Mouse (Mus musculus) ovary, postnatal 14 days (tissue): ENCODE data around the gene Slc5a10.

ENCODE experiments used
- DNase-seq: peaks from one replicate; pipeline ENCODE4 v3.0.0; 2022; ENCODE audit warnings: low spot score

Gene Slc5a10

DNA sequence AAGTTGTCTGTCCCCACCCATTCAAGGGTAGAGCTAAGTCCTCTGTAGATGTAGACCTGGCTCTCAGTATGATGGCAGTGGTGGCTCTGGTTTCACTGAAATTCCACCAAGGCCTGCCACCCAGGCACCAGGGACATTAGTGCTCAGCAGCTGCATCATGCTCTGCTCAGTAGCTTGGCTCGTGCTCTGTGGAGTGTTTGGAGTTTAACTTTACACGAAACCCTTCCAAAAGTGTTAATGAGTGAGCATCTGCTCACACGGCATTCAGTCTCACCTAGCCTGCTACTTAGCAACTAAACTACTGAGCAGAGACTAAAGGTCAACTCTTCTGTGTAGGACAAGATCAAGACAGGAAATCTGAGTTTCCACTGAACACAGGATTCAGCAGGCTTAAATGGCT lies at the start of gene Slc5a10:
TSS of gene Slc5a10 (minus strand) at position 191 of the 400 bp plus-strand sequence.
- DNase-seq = no peak

DNA sequence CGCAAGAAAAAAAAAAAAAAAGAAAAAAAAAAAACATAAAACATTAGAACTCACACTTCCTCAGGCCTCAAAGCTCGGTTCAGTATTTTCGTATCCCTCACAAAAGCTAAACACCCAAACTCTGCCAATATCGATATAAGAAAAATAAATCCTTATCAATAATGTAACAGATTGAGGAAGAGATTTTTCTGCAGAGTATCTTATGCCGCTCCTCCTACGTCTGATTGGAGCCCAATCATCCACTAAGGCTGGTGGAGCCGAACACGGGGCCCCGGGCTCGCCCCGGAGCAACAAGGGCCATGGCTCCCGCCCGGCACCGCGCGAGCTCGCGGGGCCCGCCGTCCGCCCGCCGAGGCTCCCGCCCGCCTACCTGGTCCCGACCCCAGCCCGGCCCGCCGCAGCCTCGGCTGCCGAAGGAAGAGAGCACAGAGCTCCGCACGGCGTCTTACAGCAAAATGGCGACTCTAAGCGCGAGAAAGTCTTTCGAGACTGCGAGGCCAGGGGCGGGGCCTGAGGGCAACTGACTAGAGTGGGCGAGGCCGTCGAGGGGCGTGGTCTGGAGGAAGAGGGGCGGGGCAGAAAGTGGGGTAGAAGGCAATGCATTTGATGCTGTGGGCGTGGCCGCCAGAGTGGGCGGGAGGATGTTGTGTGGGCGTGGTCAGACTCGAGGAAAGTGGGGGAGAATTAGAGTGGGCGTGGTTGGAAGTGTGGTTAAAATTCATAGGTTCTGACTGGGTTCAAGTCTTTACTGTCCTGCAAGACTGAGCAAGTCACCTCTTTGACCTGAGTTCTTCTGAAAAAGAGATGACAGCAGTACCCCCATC lies 41.2 kb upstream of the Slc5a10 start, which contains the start of gene Prpsap2:
TSS of gene Prpsap2 (minus strand) at position 505 of the 824 bp plus-strand sequence.
- DNase-seq = peak; percentile 100

DNA sequence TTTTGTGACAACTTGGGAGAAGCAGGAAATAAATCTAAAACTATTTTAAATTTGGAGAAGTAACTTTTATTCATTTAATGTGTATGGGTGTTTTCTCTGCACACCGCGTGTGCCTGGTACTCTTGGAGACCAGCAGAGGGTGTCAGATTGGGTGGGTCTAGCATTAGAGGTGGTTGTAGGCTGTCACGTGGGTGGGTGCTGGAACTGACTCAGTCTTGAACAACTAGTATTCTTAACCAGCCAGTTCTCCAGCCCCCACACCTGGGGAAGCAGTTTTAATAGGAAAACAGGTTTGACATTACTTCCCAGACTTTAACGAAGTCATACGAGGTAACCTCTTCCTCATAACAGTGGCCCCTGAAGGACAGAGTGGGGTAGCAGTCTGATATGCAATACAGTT lies 39.9 kb upstream of the Slc5a10 start:
- no peak for DNase-seq

DNA sequence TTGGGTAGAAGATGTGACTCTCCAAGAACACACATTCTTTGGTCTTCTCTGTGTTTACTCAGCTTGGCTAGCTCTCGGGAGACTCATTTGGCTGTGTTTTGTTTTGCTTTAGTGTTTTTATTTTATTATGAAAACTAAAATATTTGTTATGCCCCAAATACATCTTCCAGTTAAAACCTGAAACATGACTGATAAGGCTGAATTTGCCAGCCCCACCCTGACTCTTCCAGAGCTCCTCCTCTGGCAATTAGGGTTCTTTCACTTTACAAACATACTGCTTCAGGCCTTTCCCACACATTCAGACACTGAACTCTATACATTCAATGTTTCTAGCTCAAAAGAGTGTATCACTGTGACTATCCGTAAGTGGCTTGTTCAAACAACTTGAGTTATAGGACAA lies 36.5 kb upstream of the Slc5a10 start:
- DNase-seq = no peak

DNA sequence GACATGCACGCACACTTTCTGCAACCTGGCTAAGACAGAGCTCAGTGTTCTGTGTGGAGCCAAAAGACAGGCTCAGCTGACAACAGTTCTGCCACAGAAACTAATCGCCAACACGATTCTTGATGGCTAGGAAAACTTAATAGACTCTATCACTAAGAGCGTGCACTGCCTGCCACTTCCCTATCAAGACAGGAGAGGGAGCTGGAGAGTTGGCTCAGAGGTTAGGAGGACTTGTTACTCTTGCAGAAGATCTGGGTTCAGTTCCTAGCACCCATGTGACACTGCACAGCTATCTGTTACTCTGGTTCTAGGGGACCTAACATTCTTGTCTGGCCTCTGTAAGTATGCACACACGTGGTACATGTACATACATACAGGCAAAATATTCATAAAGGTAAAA lies 31.0 kb upstream of the Slc5a10 start:
- DNase-seq = no peak

DNA sequence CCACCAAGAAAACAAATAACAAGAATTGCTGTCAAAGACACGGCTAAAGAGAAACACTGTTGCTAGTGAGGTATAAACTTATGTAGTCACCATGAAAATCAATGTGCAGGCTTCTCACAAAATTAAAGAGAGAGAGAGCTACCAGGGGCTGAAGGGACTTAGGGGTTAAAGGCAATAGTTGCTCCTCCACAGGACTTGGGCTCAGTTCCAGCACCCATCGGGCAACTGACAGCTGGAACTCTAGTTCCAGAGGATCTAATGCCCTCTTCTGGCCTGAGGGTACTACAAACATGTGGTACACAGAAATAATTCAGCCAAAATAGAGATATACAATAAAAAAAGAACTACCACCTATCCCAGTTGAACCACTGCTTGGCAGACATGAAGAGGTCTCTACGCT lies 26.5 kb upstream of the Slc5a10 start:
- no peak for DNase-seq

DNA sequence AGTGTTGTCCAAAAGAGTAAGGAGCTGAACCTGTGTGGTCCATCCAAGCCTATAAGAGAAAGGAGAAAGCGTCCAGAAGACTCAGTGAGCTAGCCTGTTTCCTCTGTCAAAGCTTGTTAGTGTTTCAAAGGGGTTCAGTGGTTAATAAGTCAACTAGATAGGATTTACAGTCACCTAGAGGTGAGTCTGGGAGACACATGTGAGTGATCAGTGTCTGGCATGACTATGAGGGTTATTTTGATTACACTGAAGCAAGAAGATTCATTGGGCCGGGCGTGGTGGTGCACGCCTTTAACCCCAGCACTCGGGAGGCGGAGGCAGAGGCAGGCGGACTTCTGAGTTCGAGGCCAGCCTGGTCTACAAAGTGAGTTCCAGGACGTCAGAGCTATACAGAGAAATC lies 25.2 kb upstream of the Slc5a10 start:
- no peak for DNase-seq

DNA sequence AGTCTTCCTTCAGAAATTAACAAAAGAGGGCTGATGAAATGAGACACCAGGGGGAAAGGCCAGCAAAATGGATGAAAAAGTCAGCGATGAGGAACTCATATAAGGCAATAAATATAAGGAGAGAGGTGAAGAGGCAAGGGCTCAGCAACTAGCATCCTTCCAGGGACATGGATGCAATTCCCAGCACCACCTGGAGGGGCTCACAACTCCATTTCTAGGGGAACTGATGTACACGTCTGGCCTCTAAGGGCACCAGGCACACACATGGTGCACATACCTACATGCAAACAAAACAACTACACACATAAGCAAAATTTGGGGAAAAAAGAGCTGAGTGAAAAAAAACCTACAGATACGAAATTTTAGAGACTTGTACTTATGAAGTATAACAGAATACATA lies 23.8 kb upstream of the Slc5a10 start:
- DNase-seq = no peak

DNA sequence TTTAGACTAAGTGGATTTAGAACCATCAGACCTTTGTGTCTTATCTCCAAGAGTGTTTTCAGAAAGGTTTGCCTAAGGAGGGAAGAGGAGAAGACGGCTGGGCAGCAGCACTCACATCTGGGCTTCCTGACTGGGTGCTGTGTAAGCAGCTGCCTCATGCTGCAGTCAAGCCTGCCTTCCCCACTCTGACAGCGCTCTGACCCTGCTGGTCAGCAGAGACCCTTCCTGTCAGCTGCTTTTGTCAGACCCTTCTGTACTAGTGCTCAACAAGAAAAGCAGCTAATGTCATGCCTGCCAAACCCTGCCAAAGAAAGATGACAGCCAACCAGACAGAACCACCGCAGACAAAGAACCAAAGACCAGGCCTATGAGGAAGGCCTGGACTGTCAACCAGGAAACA lies 23.1 kb upstream of the Slc5a10 start:
- no peak for DNase-seq

DNA sequence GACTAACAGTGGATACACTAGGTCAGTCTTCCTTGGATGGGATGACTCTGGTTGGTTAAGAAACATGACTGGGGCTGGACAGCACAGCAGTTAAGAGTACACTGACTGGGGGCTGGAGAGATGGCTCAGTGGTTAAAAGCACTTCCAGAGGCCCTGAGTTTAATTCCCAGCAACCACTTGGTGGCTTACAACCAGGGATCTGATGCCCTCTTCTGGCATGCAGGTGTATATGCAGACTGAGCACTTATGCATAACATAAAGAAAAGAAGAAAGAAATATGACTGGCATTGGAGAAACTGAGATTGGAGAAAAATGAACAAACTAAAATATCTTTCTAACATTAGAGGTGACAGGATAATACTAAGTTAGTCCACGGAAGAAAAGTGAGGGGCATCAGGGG lies 19.9 kb upstream of the Slc5a10 start:
- DNase-seq = no peak

DNA sequence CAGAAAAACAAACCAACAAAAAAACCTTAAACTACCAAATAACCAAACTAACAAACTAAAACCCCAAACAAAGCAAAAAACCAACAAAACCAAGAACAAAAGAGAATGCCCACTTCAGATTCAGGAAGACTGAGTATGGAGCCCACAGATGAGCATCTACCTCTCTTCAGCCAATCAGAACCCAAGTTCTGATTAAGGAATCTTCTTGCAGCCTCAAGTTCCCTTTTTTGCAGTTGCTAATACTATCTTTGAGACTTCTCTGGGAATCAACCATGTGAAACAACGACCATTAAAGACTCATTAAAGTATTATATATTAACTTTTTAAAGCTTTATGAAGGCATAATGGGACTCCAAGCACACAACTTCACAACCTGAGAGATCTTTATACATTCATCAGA lies 16.7 kb upstream of the Slc5a10 start:
- DNase-seq = no peak

DNA sequence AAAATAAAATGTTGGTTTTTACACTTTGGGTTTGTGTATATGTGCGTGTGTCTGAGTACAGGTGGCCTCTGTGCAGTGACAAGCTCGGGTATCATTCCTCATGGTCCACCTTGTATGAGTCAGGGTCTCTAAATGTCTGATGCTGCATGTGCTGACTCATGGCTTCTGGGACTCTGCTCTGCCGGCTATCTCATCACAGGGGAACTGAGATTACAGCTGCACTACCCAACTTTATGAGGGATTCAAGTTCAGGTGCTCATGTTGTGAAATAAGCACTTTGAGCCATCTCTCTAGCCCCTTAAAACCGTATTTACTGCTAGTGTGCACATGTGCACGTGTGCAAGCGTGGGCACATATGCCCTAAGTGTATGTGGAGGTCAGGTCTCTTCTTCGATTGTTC lies 12.0 kb upstream of the Slc5a10 start:
- no peak for DNase-seq

DNA sequence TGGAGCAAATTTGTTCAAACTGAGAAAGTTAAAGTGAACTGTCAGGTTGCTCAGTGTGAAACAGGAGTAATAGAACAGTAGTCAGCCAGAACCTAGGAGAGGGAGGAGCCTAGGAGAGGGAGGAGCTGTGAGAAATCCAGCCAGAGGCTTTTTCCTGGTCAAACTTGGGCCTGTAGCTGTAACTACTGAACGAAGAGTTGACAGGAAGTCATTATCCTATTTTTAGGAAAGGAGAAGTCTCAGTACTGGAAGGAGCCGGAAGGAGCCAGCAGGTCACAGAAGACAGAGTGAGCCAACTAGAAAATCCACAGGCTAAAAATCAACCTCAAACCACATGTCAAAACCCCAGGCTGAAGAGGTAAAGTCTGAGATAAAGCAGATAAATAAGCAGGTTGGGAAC lies 7.4 kb upstream of the Slc5a10 start:
- no peak for DNase-seq

DNA sequence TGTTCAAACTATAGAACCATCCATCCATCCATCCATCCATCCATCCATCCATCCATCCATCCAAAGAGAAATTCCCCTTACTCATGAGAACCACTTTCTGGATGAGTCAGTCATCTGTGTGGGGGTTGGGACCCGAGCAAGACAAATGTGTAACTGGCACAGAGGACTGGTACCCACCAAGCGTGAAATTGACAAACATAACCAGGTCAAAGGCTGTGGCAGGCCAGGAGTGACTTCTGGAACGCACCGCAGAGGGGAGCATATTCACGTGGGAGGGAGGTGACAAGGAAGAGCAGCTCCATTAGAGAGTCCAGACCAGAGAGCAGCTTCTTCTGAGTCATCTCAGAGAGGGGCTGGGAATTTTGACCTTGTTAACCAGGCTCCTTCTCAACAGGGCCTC lies 1.5 kb upstream of the Slc5a10 start:
- no peak for DNase-seq

DNA sequence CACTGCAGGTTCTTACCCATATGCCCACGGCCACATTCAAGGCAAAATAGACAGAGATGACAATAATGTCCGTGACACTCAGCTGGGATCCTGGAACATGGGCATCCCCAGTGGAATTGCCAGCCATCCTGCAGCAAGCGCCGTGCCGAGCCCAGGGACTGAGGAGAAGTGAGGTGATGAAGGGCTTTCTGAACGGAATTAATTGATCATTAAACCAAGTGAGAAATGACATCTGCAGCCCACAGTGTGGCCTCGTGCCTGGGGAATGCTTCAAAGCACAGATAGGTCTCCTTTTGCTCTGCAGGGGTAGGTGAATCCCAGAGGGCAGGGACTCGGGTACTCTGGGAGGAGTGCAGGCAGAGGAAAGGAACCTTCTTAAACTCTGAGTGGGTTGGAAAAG lies 800 bp downstream of the Slc5a10 start:
- no peak for DNase-seq

DNA sequence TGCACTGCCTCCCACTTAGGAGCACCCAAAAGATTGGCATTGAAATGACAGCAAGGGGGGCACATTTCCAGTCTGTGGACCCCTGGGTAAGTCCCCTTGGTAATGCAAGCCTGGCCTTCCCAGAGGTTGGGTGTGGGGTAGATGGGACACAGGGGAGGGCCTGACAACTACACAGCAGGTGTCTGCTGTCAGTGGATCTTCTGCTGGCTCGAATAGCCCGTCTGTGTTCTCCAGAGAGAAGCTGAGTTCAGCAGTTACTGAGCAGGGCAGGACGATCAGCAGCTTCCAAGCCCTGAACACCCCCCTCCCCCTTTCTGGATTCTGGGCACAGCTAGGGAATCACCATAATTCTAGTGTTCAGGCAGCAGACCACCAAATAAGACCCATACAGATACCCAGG lies 1.2 kb downstream of the Slc5a10 start:
- DNase-seq = no peak

DNA sequence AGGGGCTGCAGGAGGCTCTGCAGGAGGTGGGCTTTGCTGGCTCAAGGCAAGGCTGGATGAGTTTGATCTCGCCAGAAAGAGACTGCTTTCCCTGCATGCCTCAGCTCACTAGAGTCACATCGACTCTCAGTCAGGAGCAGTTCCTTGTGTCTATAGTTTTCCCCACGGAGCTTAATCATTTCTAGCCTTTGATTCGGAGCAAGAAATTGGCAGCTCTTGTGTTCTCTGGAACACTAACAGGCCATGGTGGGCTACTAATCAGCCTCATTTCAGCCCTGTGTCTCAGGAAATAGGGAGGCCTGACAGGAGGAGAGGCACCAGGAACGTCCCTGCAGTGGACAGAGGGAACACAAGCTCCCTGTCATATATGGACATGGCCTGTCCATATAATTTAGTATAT lies 2.6 kb downstream of the Slc5a10 start:
- no peak for DNase-seq

DNA sequence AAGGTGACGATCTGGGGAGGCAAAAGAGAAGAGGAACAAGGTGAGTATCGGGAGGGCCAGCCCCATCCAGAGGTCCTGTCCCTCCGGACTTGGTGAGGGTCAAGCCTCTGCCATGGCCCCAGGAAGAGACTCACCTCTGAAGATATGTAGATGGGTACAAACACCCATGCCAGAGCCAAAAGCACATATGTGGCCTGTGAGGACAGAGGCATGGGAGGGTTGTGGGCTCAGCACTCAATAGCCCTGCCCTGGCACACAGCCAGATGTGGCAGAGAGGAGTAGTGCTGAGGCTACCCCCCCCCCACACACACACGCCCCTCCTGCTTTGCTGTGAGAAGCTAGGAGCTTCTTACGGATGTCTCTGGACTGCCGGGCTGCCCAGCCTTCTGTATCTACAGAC lies 5.5 kb downstream of the Slc5a10 start:
- DNase-seq = no peak

DNA sequence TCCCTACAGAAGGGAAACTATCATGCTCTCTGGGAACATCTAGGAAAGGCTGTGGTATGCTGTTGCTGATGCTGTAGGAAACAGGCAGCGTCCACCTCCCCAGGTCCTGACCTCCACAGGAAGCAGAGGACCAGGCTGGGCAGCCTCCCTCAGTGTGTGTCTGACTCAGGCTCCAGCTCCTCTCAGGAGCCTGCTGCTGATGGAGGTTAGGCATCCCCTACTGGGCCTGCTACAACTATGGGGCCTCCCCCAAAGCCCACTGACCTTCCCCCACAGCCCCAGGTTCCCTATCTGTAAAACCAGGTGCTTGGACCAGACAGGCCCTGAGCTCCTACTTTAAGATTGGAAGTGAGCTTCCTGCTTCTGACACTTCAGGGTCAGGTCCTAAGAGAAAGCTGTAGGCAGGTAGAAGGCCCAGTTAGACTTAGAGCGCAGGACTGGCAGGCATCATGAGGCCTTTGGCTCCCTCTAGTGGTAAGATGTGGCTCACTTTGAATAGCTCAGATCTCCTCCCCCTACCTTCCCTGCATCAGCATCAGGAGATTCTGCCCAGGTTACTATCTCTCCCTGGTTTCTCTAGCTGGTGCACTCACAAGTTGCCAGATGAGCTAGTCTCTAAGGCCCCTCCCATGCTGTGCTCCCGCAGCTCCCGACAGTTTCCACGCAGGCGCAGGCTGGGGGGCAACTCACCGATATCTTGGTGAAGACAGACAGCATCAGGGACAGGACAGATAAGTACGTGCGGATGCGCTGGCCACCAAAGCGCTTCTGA lies 6.1 kb downstream of the Slc5a10 start:
- DNase-seq = peak; percentile 77

DNA sequence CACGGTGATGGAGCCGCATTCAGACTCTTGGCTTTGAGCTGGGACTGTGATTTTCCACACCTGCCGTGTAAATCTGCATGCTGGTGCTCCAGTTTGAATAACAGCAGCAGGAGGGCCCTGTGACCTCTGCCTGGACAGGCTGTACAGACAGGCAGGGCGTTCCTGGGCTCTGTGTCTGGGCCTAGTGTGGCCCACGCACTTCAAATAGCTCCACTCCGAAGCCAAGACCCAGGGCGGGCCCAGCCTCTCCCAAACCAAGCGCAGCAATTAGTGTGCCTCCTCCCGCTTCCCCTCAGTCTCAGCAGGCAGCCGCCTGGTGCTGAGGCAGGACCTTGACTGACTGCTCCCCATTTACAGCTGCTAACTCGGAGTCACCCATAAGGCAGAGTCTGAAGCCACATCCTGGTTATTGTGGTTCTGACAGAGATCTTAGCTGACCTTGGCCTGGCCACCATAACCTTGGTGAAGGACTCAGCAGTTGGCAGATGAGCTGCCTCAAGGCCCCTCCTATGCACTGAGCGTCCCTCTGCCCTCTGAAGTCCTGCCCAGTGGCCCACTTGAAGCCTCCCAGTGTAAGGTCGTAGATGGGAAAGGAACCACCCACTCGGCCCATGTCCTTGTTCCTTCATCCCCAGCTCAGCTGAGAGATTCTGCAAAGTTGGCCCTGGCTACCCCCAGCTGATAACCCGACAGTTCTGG lies 7.3 kb downstream of the Slc5a10 start:
- no peak for DNase-seq

DNA sequence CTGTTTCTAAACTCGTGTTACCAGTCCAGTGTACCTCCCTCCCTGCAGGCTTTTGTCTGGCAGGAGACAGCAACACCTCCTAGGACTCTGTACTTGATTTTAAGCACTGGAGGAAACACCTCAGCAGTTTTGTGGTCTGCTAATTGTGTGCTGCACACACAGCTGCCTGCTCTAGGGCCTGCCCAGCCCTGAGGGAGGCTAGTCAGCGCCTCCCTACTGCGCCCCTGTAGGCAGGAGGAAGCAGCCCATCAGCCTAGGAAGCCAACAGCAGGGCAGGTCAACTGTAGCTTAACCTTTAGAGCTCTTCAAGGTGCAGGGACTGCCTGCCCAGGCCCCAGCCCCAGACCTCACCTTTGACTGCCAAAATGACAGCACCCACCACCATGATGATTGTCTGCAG lies 11.7 kb downstream of the Slc5a10 start:
- no peak for DNase-seq

DNA sequence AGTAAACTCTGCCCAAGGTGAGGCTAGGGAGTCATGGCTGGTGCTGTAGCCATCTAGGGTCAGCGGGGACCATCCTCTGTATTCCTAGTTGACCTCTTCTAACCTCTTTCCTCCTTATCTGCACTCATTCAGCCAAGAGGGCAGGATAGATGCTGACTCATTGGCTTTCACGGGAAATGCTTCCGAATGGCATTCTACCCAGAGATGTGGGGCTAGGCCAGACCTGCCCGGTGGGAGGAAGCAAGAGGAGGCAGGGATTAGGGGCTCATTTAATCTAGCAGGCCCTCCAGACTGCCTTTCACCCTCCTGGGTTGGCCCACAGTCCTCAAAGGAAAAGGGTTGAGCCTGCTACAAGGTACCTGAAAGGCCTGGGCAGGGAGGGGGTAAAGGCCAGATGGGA lies 14.4 kb downstream of the Slc5a10 start:
- DNase-seq = no peak

DNA sequence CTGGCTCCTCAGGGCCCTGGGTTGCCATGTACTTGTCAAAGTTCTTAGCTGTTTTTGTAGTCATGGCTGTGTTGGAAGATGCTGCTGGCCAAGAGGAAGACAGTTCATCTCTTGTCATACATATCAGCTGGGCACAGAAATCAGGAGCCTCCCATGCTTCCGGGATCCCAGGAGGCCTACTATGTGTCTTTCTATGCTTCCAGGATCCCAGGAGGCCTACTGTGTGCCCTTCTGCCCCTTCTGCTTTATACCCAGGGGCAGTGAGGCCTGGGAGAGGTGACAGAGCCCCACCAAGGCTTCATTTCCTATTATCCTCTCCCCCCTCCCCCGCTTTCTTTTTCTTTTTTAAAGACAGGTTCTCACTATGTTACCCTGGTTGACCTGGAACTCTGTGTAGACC lies 15.0 kb downstream of the Slc5a10 start:
- no peak for DNase-seq
